Mouse (Mus musculus): ENCODE results near the gene Tnfsfm13.

DNA sequence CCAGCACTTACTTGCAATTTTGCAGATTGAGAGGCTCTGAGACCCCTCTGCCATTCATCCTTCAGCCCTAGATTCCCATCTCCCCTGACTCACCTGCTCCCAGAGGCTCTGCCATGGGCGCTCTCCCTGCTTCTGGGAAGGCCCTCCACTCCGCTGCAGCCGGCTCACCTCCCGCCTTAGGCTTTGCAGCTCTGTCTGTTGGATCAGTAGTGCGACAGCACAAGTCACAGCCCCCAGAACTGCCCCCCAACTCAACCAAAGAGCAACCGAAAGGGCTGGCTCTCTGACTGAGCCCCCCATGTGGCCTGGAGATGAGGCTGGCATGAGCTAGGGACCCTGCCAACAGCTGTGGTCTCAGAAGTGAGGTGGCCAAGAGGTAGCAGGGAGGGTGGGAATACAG lies 11.0 kb downstream of the Tnfsfm13 start:
- TF ChIP-seq TCF12 (IDR thresholded peaks at IDR 0.05; ENCODE audit: insufficient read depth, poor library complexity, severe bottlenecking) (no peak), POLR2A (IDR thresholded peaks at IDR 0.05; ENCODE audit: insufficient read length, low read depth) (no peak), E2F4 (IDR thresholded peaks at IDR 0.05; ENCODE audit: insufficient read depth) (no peak), MAX (IDR thresholded peaks at IDR 0.05; ENCODE audit: low read depth) (no peak), CEBPB (IDR thresholded peaks at IDR 0.05; ENCODE audit: insufficient read depth, poor library complexity, severe bottlenecking) (no peak), POLR2AphosphoS2 (IDR thresholded peaks at IDR 0.05; ENCODE audit: insufficient read length, low read depth) (no peak), MYOD1 (IDR thresholded peaks at IDR 0.05; ENCODE audit: control insufficient read depth in 1 of 3, insufficient read length in 2 of 3, low read depth in 2 of 3) (no peak), SRF (IDR thresholded peaks at IDR 0.05; ENCODE audit: control insufficient read depth, insufficient read length, low read depth) (no peak), REST (IDR thresholded peaks at IDR 0.05; ENCODE audit: insufficient read depth, insufficient read length) (no peak), TCF3 (IDR thresholded peaks at IDR 0.05; ENCODE audit: insufficient read length, low read depth) (no peak), USF1 (IDR thresholded peaks at IDR 0.05; ENCODE audit: low read depth) (no peak)
